Mouse (Mus musculus) retina, postnatal 7 days (tissue): ENCODE data around the gene Itga5.
A peak's percentile ranks its signal among the peaks of the same experiment; 100 is the strongest.

ENCODE experiments used
- DNase-seq: peaks from one replicate; pipeline ENCODE4 v3.0.0-alpha.2; 2012; ENCODE audit warnings: low read depth, low spot score

Gene Itga5

GRCm38 (mm10) chr15:103340786-103341185, 25.8 kb downstream of the Itga5 start:
- no peak for DNase-seq

DNA sequence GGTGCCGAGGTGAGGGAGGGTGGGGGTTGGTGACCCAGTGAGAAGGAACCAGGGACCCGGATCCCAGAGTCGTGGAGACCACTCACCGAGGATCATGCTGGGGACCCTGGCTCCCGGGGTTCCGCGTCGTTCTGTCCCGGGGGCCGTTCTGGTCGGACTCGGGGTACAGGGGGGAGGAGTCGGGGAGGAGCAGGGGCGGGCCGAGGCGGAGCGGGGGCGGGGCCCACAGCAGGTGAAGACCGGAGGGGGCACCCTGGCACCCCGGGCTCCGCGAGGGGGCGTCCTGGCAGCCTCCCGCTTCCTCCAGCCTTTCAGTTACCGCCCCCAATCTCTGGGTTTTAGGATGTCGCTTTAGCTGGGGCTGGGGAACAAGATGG, 26.6 kb downstream of the Itga5 start, which contains the start of gene Zfp385a:
TSS of gene Zfp385a (minus strand) at position 133 of the 377 bp plus-strand sequence.
- DNase-seq: no peak

DNA sequence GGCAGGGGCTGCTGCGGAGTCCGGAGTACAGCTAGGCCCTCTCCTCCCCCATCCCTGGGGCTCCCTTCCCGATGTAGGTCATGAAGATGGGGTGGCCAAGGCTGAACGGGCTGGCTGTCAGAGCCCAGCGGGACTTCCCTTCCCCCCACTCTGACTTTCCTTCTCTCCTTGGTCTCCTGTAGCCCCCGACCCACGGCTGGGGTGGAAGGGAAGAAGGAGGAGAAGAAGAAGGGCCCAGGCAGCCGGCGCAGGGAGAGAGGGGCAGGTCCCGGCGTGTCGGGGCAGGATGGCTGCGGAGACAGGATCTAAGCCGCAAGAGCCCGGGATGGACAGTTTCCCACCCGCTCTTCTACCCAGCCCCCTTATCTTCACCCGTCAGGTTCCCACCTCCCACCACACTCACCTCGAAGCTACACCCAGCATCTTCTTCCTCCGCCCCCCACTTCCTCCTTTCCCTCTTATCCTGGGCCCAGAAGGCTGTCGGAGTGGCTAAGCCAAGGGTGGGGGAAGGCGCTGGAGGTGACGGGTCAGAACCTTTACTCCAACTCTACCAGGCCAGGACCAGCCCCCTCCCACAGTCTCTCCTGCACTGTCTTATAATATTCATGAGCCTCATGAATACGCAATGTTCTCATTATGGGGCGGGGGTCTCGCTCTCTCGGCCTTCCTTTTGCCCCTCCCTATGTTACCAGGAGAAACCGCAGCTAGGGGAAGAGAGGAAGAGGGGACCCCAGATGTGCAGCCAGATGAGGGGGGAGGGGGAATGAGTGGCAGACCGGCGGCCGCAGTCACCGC, 27.2 kb downstream of the Itga5 start:
- no peak for DNase-seq

DNA sequence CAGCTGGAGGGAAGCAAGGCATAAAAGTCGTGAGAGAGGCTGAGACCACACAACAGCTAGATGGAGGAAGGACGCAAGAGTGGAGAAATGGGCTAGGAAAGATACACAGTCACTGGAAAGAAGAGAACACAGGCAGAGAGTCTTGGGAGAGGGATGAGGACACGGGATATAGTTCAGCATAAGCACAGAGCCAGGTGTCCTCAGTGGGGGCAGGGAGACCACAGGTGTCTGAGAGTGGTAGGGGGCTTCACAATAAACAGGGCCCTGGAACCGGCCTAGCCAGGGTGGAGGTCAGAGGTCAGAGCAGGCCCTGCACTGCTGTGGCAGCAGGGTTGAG, 27.8 kb downstream of the Itga5 start:
- DNase-seq: no peak

DNA sequence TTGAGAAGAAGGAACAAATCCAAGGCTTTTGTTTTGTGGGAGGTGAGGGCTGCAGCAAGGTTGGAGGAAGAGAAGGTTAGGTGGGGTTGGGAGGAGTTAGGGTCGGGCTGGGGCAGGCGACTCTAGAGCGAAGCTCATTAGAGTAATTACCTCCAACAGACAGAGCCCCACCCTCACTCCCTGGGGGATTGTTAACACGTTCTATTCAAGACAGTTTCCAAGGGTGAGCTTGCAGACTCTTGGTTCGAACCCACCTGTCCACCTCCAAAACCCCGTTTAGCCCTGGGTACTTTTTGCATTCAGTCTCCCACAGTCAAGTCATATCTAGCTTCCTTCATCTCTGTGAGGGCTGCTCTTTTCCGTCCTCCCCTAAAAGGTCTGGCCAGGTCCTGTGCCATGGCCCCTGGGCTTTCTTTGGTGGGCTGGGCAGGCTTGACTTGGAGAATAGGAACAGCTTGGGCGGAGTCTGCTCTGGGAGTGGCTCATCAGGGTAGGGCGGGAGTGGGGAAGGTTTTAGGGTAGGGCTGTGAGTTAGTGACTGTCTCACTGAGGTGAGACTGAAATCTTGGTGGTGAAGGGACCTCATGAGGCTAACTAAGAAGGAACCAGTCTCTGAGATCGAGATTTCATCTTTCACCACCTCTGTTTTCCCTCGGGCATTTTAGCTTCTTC, 29.4 kb downstream of the Itga5 start:
- no peak for DNase-seq

GRCm38 (mm10) chr15:103335488-103336235, 30.9 kb downstream of the Itga5 start:
- no peak for DNase-seq

- DNase-seq: no peak
Measured at GRCm38 (mm10) chr15:103335040-103335439, 31.5 kb downstream of the Itga5 start.

DNA sequence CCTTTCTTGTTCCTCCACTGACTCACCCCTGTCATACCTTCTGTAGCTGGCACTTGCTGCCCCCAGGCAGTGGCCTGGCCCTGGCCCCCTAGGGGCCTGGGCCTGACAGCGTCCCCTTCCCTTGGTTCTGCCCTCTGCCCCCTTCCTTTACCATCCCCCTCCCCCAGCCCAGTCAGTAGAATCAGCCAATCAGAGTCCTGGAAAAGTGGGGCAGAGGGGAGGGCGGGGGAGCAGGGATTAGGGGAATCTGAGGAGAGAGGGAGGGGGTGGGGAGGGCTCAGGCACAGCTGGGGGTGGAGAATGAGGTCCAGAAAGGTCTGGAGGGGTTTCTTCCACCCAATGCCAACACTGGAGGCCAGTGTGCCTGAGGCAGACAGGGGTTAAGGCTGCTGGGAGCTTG, 32.4 kb downstream of the Itga5 start:
- DNase-seq: peak; percentile 93

DNA sequence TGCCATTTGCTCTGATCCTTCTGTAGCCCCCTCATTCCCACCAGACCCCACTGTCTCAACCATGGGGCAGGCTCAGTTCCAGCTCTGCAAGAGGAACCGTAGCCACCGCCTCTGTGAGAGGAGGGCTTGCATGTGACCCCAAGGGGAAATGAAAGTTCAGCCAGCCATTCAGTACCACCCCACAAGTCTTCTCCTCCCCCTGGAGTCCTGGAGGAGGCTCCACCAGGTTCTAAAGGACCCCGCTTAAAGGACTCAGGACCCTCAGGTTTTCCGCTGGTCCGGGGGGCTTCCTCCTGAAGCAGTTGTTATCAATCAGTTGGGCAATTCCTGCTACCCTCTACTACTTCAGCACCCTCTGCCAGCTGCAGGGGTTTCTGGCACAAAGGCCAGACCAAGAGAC, 32.8 kb downstream of the Itga5 start:
- no peak for DNase-seq

GRCm38 (mm10) chr15:103333081-103333615, 33.4 kb downstream of the Itga5 start:
- DNase-seq: no peak

DNA sequence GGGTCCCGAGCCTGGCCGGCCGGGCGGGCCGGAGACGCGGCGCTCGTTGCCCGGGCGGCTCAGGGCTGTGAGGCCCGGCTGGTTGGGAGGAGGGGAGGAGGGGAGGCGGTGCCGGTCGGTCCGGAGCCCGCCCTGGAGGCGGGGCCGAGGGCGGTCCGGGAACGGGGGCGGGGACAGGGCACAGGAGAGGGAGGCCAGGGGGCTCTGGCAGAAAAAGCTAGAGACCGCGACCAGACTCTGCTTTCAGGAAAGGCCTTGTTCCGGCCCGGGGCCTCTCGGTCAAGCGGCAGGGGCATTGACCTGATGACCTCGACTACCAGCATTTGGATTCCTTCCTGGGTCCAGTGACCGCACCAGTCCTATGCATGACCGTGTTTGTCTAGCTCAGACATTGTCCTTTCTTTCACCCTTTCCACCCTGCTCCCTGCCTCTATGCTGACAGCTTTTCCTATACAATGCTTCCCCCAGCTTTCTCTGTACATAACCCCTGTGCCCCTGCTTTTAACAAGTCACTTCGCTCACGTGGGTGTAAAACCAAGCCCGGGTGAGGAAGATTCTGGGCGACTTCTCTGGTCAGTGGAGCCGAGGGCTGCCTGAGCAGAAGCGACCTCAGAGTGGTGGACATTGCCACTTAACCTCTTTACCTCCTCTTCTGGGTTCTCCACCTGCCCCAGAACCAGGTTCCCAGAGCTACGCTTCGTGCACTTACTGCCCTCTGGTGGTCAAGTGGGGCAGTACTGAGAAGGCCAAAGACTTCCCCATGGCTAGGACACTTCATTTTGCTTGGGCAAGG, 42.9 kb downstream of the Itga5 start:
- DNase-seq: no peak

DNA sequence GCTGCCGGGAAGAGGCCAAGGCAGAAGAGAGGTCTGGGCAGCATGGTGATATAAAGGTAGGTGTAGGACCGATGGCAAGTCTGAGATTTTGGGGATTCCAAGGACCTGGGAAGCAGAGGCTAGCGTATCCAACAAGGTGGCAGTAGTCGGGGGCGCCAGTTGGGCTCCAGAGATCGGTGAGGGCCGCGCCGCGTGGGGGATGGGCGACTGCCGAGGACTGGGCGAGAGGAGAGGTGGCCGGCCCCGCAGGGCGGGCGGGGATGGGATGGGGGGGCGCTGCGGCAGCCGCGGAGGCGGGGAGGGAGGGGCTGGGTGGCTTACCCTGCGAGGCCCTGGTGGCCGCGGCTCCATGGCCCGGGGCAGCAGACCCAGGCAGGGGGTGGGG, 43.5 kb downstream of the Itga5 start:
- DNase-seq: no peak

GRCm38 (mm10) chr15:103322396-103322795, 44.2 kb downstream of the Itga5 start:
- DNase-seq: no peak

- no peak for DNase-seq
Measured at GRCm38 (mm10) chr15:103321076-103321475, 45.5 kb downstream of the Itga5 start.

- no peak for DNase-seq
Measured at GRCm38 (mm10) chr15:103318201-103318816, 48.3 kb downstream of the Itga5 start.

DNA sequence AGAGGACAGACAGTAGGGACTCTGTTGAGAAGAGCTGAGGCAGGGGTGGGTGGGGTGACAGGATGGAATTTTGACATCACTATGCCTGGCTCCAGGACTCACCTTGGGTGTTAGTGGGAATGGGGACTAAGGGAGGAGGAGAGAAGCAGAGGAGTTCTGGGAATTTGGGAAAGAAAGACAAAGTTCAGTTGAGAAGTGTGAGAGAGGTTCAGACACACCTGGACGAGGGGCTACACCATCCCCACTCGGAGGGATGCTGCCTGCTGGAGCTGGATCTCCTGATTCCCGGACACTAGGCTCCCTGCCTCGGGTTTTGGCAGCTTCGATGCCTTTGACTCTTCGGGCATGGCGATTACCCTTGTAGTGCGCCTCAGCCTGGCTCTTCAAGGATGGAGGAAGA, 48.8 kb downstream of the Itga5 start:
- DNase-seq: no peak

GRCm38 (mm10) chr15:103317120-103317519, 49.4 kb downstream of the Itga5 start:
- no peak for DNase-seq

GRCm38 (mm10) chr15:103315979-103316776, 50.4 kb downstream of the Itga5 start:
- no peak for DNase-seq

GRCm38 (mm10) chr15:103315011-103315502, 51.5 kb downstream of the Itga5 start:
- no peak for DNase-seq

DNA sequence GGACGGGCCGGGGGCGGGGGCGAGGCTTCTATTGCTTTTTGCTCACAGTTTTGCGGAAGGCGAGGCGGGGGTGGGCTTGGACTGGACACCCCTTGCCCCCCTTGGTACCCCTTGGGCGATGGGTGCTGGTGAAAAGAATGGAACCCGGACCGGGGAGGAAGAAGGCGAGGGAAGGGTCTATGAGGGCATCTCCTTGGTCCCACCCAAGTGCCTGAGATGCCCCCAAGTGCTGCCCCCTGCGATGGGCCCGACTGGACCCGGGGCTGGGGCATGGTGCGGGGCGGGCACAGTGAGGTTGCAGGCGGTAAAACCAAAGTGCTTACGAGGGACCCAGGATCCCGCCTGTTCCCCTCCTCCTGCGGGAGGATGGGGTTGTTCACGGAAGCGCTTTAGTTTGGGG, 52.4 kb downstream of the Itga5 start:
- DNase-seq: no peak
